Mouse (Mus musculus) MEL (cell line): ENCODE measurements around the gene Rbp7. TPM values are rescaled to one million over a fixed set of nuclear protein-coding genes. Genes with fewer than 3 reads are reported as not detected.

Experiments used
- DNase-seq: peaks from one replicate; pipeline ENCODE4 v3.0.0; 2011; ENCODE audit warnings: low read depth, low spot score
- H3K27ac ChIP-seq: 2 replicates; pipeline ENCODE4 v1.5.1; 2012; ENCODE audit warnings: low read depth, mild to moderate bottlenecking, control low read depth, low read length, moderate library complexity; ENCODE audit not compliant: control insufficient read depth
- H3K27me3 ChIP-seq, 2 experiments: fragments of 150-350 bp in 1 of 2; sonication (generic) in 1 of 2; 2 replicates each; pipeline ENCODE4 v1.6.1; 2012; ENCODE audit warnings: low read length in 2 of 2, mild to moderate bottlenecking in 2 of 2, improper control_type of control experiment in 1 of 2, moderate library complexity in 1 of 2; ENCODE audit not compliant: insufficient read depth in 2 of 2, control insufficient read depth in 1 of 2
- H3K36me3 ChIP-seq, 2 experiments: 2 replicates each; pipeline ENCODE4 v1.6.1; 2012 to 2014; ENCODE audit warnings: low read length in 2 of 2, improper control_type of control experiment in 1 of 2, inconsistent platforms in 1 of 2, mild to moderate bottlenecking in 1 of 2; ENCODE audit not compliant: insufficient read depth in 2 of 2, control insufficient read depth in 1 of 2
- H3K4me1 ChIP-seq, 2 experiments: fragments of 150-350 bp in 1 of 2; sonication (generic) in 1 of 2; 2 replicates each; pipeline ENCODE4 v1.6.1; 2012; ENCODE audit warnings: low read length in 2 of 2, improper control_type of control experiment in 1 of 2, mild to moderate bottlenecking in 1 of 2; ENCODE audit not compliant: insufficient read depth in 2 of 2, control insufficient read depth in 1 of 2
- H3K4me3 ChIP-seq, 2 experiments: fragments of 150-350 bp in 1 of 2; sonication (generic) in 1 of 2; 2 replicates each; pipeline ENCODE4 v1.5.1; 2012; ENCODE audit warnings: low read depth in 2 of 2, low read length in 2 of 2, mild to moderate bottlenecking in 2 of 2, moderate library complexity in 2 of 2, control low read depth in 1 of 2, improper control_type of control experiment in 1 of 2; ENCODE audit not compliant: control insufficient read depth in 1 of 2, insufficient read depth in 1 of 2
- H3K79me2 ChIP-seq: 2 replicates; pipeline ENCODE4 v1.6.1; 2012; ENCODE audit warnings: mild to moderate bottlenecking, low read length, moderate library complexity; ENCODE audit not compliant: control insufficient read depth, poor library complexity, insufficient read depth
- H3K9ac ChIP-seq: 2 replicates; pipeline ENCODE4 v1.6.1; 2012; ENCODE audit warnings: low read depth, mild to moderate bottlenecking, control low read depth, low read length, moderate library complexity; ENCODE audit not compliant: control insufficient read depth, poor library complexity, severe bottlenecking
- H3K9me3 ChIP-seq: fragments of 150-350 bp; sonication (generic); replicated peaks from 2 replicates; pipeline ENCODE4 v1.6.1; 2012; ENCODE audit warnings: mild to moderate bottlenecking, low read length, improper control_type of control experiment, moderate library complexity; ENCODE audit not compliant: insufficient read depth
- BHLHE40 ChIP-seq: IDR thresholded peaks from 2 replicates; pipeline ENCODE4 v1.6.1; 2012; ENCODE audit warnings: low read depth, mild to moderate bottlenecking, inconsistent platforms, low read length, improper control_type of control experiment, borderline replicate concordance
- CHD2 ChIP-seq: IDR thresholded peaks from 2 replicates; pipeline ENCODE4 v1.6.1; 2011; ENCODE audit warnings: low read length, improper control_type of control experiment
- EP300 ChIP-seq, 2 experiments: IDR thresholded peaks; 2 replicates each; pipeline ENCODE4 v1.6.1; 2011; ENCODE audit warnings: improper control_type of control experiment in 2 of 2, low read length in 2 of 2, low read depth in 1 of 2, mild to moderate bottlenecking in 1 of 2
- ETS1 ChIP-seq: IDR thresholded peaks from 2 replicates; pipeline ENCODE4 v1.6.1; 2012; ENCODE audit warnings: low read depth, mild to moderate bottlenecking, inconsistent platforms, low read length, improper control_type of control experiment, moderate library complexity
- GABPA ChIP-seq: IDR thresholded peaks from 2 replicates; pipeline ENCODE4 v1.6.1; 2012; ENCODE audit warnings: low read depth, mild to moderate bottlenecking, inconsistent platforms, low read length, improper control_type of control experiment, moderate library complexity
- GATA1 ChIP-seq: IDR thresholded peaks from 2 replicates; pipeline ENCODE4 v1.6.1; 2011; ENCODE audit warnings: low read depth, low read length, improper control_type of control experiment
- HCFC1 ChIP-seq: IDR thresholded peaks from 2 replicates; pipeline ENCODE4 v1.6.1; 2012; ENCODE audit warnings: low read depth, mild to moderate bottlenecking, inconsistent platforms, low read length, improper control_type of control experiment, moderate library complexity
- JUND ChIP-seq: IDR thresholded peaks from 2 replicates; pipeline ENCODE4 v1.6.1; 2011; ENCODE audit warnings: low read depth, mild to moderate bottlenecking, improper control_type of control experiment, low read length
- MAX ChIP-seq: IDR thresholded peaks from 2 replicates; pipeline ENCODE4 v1.6.1; 2011; ENCODE audit warnings: low read length, improper control_type of control experiment
- MAZ ChIP-seq: IDR thresholded peaks from 2 replicates; pipeline ENCODE4 v1.6.1; 2012; ENCODE audit warnings: low read depth, mild to moderate bottlenecking, inconsistent platforms, low read length, improper control_type of control experiment
- MEF2A ChIP-seq: IDR thresholded peaks from 2 replicates; pipeline ENCODE4 v1.6.1; 2014; ENCODE audit warnings: low read depth, mild to moderate bottlenecking, inconsistent platforms, low read length, improper control_type of control experiment; ENCODE audit not compliant: poor library complexity, insufficient replicate concordance, severe bottlenecking; ENCODE audit errors: extremely low read depth
- MXI1 ChIP-seq: IDR thresholded peaks from 2 replicates; pipeline ENCODE4 v1.6.1; 2011; ENCODE audit warnings: mild to moderate bottlenecking, low read depth, low read length, improper control_type of control experiment
- MYB ChIP-seq: IDR thresholded peaks from 2 replicates; pipeline ENCODE4 v1.6.1; 2011; ENCODE audit warnings: mild to moderate bottlenecking, low read depth, low read length, improper control_type of control experiment
- NELFE ChIP-seq: IDR thresholded peaks from 2 replicates; pipeline ENCODE4 v1.6.1; 2011; ENCODE audit warnings: low read depth, low read length, improper control_type of control experiment
- NRF1 ChIP-seq: IDR thresholded peaks from 2 replicates; pipeline ENCODE4 v1.6.1; 2014; ENCODE audit warnings: low read depth, mild to moderate bottlenecking, inconsistent platforms, low read length, improper control_type of control experiment, moderate library complexity; ENCODE audit not compliant: poor library complexity, insufficient read depth, severe bottlenecking
- POLR2A ChIP-seq, 2 experiments: IDR thresholded peaks; 2 replicates each; pipeline ENCODE4 v1.6.1; 2011 to 2012; ENCODE audit warnings: low read length in 2 of 2, mild to moderate bottlenecking in 2 of 2, control low read depth in 1 of 2, improper control_type of control experiment in 1 of 2, low read depth in 1 of 2, moderate library complexity in 1 of 2; ENCODE audit not compliant: control insufficient read depth in 1 of 2, insufficient read depth in 1 of 2, poor library complexity in 1 of 2
- SIN3A ChIP-seq: IDR thresholded peaks from 2 replicates; pipeline ENCODE4 v1.6.1; 2012; ENCODE audit warnings: low read length, improper control_type of control experiment, inconsistent platforms
- TAL1 ChIP-seq: IDR thresholded peaks from 2 replicates; pipeline ENCODE4 v1.6.1; 2012; ENCODE audit warnings: mild to moderate bottlenecking, inconsistent platforms, low read length, moderate library complexity, mixed read lengths
- TBP ChIP-seq: IDR thresholded peaks from 2 replicates; pipeline ENCODE4 v1.8.0; 2011; ENCODE audit warnings: low read depth, low read length, improper control_type of control experiment
- TCF12 ChIP-seq: IDR thresholded peaks from 2 replicates; pipeline ENCODE4 v1.6.1; 2014; ENCODE audit warnings: low read depth, mild to moderate bottlenecking, inconsistent platforms, low read length, improper control_type of control experiment, moderate library complexity
- USF1 ChIP-seq: IDR thresholded peaks from 2 replicates; pipeline ENCODE4 v1.6.1; 2014; ENCODE audit warnings: low read depth, mild to moderate bottlenecking, inconsistent platforms, low read length, improper control_type of control experiment, moderate library complexity
- USF2 ChIP-seq, 2 experiments: IDR thresholded peaks; 2 replicates each; pipeline ENCODE4 v1.6.1; 2011 to 2012; ENCODE audit warnings: improper control_type of control experiment in 2 of 2, low read length in 2 of 2, borderline replicate concordance in 1 of 2, inconsistent platforms in 1 of 2, low read depth in 1 of 2, mild to moderate bottlenecking in 1 of 2; ENCODE audit not compliant: insufficient read depth in 1 of 2
- polyA plus RNA-seq, 2 experiments: library from polyadenylated mRNA; stranded (reverse) in 1 of 2; unstranded in 1 of 2; fragments of >175 nt in 1 of 2; fragments of >200 nt in 1 of 2; gene quantifications; 2 replicates each; pipeline versions ENCODE4 v1.2.1 to v1.2.4; 2012; ENCODE audit warnings: low replicate concordance in 2 of 2, low read depth in 1 of 2; ENCODE audit not compliant: insufficient read length in 2 of 2, insufficient read depth in 1 of 2, missing spikeins in 1 of 2
- total RNA-seq: library from RNA; depleted of rRNA; stranded (reverse); fragments of 300-350 nt; gene quantifications from 2 replicates; pipeline ENCODE4 v1.2.3, GENCODE M21; 2012

Rbp7 gene
- total and polyA plus RNA-seq, 3 experiments, result not detected

- no peaks in the 10 kb centered on the region for H3K27me3 ChIP-seq
- peaks cover 38% of the 10 kb centered on the region for H3K79me2 ChIP-seq
- H3K36me3 ChIP-seq, result peaks cover 0 to 15% of the 10 kb centered on the region in 2 experiments; a peak in 2 of 4 replicates
- H3K4me1 ChIP-seq, result peaks cover 7 to 13% of the 10 kb centered on the region in 2 experiments
- peak within 1 kb of the TSS; percentile 95 for H3K9ac ChIP-seq
- H3K9me3 ChIP-seq, result no peaks in the 10 kb centered on the region
- TF ChIP-seq SIN3A, result peak; percentile 83
- peak; percentile 80 to 90 for TF ChIP-seq USF2 (IDR thresholded peaks at IDR 0.05; ENCODE audit: borderline replicate concordance in 1 of 2, insufficient read depth in 1 of 2, low read depth in 1 of 2, low read length in 2 of 2)
- peak; percentile 70 to 77; a peak in 3 of 4 replicates for TF ChIP-seq POLR2A (IDR thresholded peaks at IDR 0.05; ENCODE audit: control insufficient read depth in 1 of 2, insufficient read depth in 1 of 2, low read depth in 1 of 2, low read length in 2 of 2, poor library complexity in 1 of 2)
- peak; percentile 82; the same call in 1 of the 2 replicates for TF ChIP-seq MAZ
- peak; percentile 66 for TF ChIP-seq NELFE
- TF ChIP-seq USF1, result peak; percentile 98
- TF ChIP-seq TCF12, result peak; percentile 68
- TF ChIP-seq MXI1, result peak; percentile 57; the same call in 1 of the 2 replicates
- TF ChIP-seq CHD2, result peak; percentile 59
- TF ChIP-seq MEF2A, result no peak
- no peak for TF ChIP-seq TAL1
- TF ChIP-seq GATA1, result no peak
- TF ChIP-seq ETS1, result peak; percentile 42; the same call in 1 of the 2 replicates
- peak; percentile 80 for TF ChIP-seq HCFC1
- peak; percentile 78 for TF ChIP-seq MAX
- TF ChIP-seq BHLHE40, result peak; percentile 89
- no peak for TF ChIP-seq GABPA
- no peak for TF ChIP-seq JUND
- TF ChIP-seq MYB, result no peak
- TF ChIP-seq NRF1, result no peak
- peak; percentile 86 for TF ChIP-seq TBP
- 0 out of 4 replicates have a peak, but pooled peaks of 1 of the 2 experiments have one; percentile 6 for TF ChIP-seq EP300 (IDR thresholded peaks at IDR 0.05; ENCODE audit: low read depth in 1 of 2, low read length in 2 of 2)
- TF ChIP-seq, all 39 proteins: peak for 15
- H3K27ac ChIP-seq, result peak within 1 kb of the TSS; percentile 94
- peak within 1 kb of the TSS; percentile 83 to 85 for H3K4me3 ChIP-seq
- peak; percentile 98 for DNase-seq
These were observed 28.2 kb downstream of the Rbp7 start, which contains the start of gene Ube4b for GRCm38 (mm10) chr4:149426325-149427199. TSS of gene Ube4b (minus strand) at chr4:149426749.
